In the genomic region with DNA sequence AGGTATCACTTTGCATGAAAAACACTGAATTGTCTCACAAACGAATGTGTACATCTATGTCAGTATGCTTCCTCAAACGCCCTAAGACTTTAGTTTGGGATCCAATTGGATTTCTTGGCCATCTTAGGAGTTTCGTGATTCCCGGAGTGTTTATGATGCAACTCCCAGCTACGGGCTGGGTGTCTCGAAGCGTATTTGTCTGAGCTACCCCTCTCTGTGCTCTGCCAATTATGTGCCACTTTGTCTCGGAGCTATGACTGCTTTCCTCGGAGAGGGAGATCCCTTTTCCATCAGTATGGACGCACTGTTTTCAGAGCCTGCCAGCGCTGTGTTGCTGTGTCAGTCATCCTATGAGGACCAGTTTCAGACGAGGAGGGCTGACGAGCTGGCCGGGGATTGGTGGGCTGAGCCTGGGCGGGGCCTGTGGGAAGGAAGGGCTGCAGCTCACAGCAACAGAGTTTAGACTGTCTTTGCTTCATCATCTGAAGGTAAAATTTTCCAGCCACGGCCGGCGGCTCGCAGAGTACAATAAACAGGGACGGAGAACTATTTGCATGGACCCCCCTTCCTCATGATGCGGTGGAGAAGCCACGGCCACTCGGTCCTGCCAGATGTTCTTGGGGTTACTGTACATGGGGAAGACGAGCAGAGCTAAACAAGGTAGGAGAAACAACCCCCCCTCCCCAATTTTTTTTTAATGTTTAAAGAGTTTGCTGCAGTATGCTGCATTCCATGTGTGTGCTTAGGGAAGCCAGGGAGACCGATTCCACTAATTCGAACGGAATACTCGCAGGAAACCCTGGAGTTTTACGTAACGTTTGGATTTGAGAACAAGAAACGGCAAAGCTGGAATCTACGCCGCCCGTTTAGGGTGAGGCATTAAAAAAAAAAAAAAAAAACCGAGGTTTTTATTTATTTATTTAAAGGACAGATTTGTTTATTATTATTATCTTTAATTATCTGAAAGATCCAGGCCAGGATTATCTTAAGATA, we compare ENCODE assay signal across 7 mouse cellular contexts. TPM values are rescaled to one million over a fixed set of nuclear protein-coding genes. Genes with fewer than 3 reads are reported as not detected.
DNase-seq lines count a peak whose midpoint lies in the region; ATAC-seq lines count a peak whose summit lies in the region.

A gene (plus strand): TSS at position 424 of the 993 bp plus-strand sequence.

- H3K9ac ChIP-seq in embryonic facial prominence, embryonic 11.5 days (replicated peaks; ENCODE audit: low read length) = peak within 1 kb of the TSS; percentile 63
- H3K9ac ChIP-seq in limb, embryonic 11.5 days (ENCODE audit: low read length) = peak within 1 kb of the TSS; percentile 74
- H3K9ac ChIP-seq in midbrain, embryonic 14.5 days (replicated peaks; ENCODE audit: low read length) = peak within 1 kb of the TSS; percentile 60

- no peaks in the 10 kb centered on the region for H3K9me3 ChIP-seq in embryonic facial prominence, embryonic 11.5 days (replicated peaks; ENCODE audit: control insufficient read depth, low read length)
- no peaks in the 10 kb centered on the region for H3K9me3 ChIP-seq in limb, embryonic 11.5 days (ENCODE audit: control insufficient read depth, low read length)
- H3K9me3 ChIP-seq in midbrain, embryonic 14.5 days (ENCODE audit: control insufficient read depth, low read length) = no peaks in the 10 kb centered on the region

- peak; percentile 98 for DNase-seq in adrenal gland, postnatal 14 days
- DNase-seq in embryonic facial prominence, embryonic 11.5 days (ENCODE audit: low spot score) = peak; percentile 94
- DNase-seq in kidney, adult 18-20 months = peak; percentile 94
- DNase-seq in limb, embryonic 11.5 days (ENCODE audit: low spot score) = peak; percentile 95
- DNase-seq in midbrain, embryonic 14.5 days = peak; percentile 96
- peak; percentile 87 to 89 for DNase-seq in spleen, adult 18-20 months

- H3K27ac ChIP-seq in embryonic facial prominence, embryonic 11.5 days (replicated peaks; ENCODE audit: low read depth, low read length) = peak within 1 kb of the TSS; percentile 73
- H3K27ac ChIP-seq in limb, embryonic 11.5 days (replicated peaks; ENCODE audit: low read depth, low read length) = peak within 1 kb of the TSS; percentile 85
- peak within 1 kb of the TSS; percentile 84 for H3K27ac ChIP-seq in midbrain, embryonic 14.5 days (replicated peaks; ENCODE audit: low read depth, low read length)

- peaks cover 2% of the 10 kb centered on the region for H3K4me1 ChIP-seq in embryonic facial prominence, embryonic 11.5 days (ENCODE audit: control insufficient read depth, insufficient read depth, low read length)
- H3K4me1 ChIP-seq in limb, embryonic 11.5 days (ENCODE audit: control insufficient read depth, insufficient read depth, low read length) = peaks cover 32% of the 10 kb centered on the region
- H3K4me1 ChIP-seq in midbrain, embryonic 14.5 days (ENCODE audit: control insufficient read depth, insufficient read depth, low read length) = peaks cover 34% of the 10 kb centered on the region

- no peaks in the 10 kb centered on the region for H3K36me3 ChIP-seq in embryonic facial prominence, embryonic 11.5 days (replicated peaks; ENCODE audit: control insufficient read depth, insufficient read depth, low read depth, low read length)
- no peaks in the 10 kb centered on the region for H3K36me3 ChIP-seq in limb, embryonic 11.5 days (ENCODE audit: control insufficient read depth, insufficient read depth, low read length)
- H3K36me3 ChIP-seq in midbrain, embryonic 14.5 days (ENCODE audit: control insufficient read depth, insufficient read depth, low read length) = no peaks in the 10 kb centered on the region

- under 1% methylated on average over 35 of the region's 35 CpGs for WGBS in embryonic facial prominence, embryonic 11.5 days
- 2% methylated on average over 34 of the region's 35 CpGs for WGBS in limb, embryonic 11.5 days
- WGBS in midbrain, embryonic 14.5 days = under 1% methylated on average over 35 of the region's 35 CpGs

- peak within 1 kb of the TSS; percentile 68 for H3K4me2 ChIP-seq in embryonic facial prominence, embryonic 11.5 days (ENCODE audit: low read depth, low read length)
- peak within 1 kb of the TSS; percentile 77 for H3K4me2 ChIP-seq in limb, embryonic 11.5 days (ENCODE audit: low read depth, severe bottlenecking)
- peak within 1 kb of the TSS; percentile 67 for H3K4me2 ChIP-seq in midbrain, embryonic 14.5 days (ENCODE audit: low read length)

- peak; percentile 97 for ATAC-seq in embryonic facial prominence, embryonic 11.5 days (replicated peaks; ENCODE audit: insufficient number of reproducible peaks, low FRiP score, low TSS enrichment, low read depth)
- ATAC-seq in granulocyte monocyte progenitor cell, adult 5-6 weeks (replicated peaks; ENCODE audit: poor library complexity, severe bottlenecking) = peak; percentile 64
- peak; percentile 96 for ATAC-seq in limb, embryonic 11.5 days (ENCODE audit: insufficient number of reproducible peaks, low FRiP score, low TSS enrichment, low read depth)
- peak; percentile 99 for ATAC-seq in midbrain, embryonic 14.5 days (ENCODE audit: low FRiP score, low TSS enrichment)

- H3K4me3 ChIP-seq in embryonic facial prominence, embryonic 11.5 days (ENCODE audit: low read depth, low read length) = peak within 1 kb of the TSS; percentile 51
- H3K4me3 ChIP-seq in limb, embryonic 11.5 days (ENCODE audit: low read depth, low read length) = peak within 1 kb of the TSS; percentile 65
- peak within 1 kb of the TSS; percentile 68 for H3K4me3 ChIP-seq in midbrain, embryonic 14.5 days (replicated peaks; ENCODE audit: low read depth, low read length)

- no peaks in the 10 kb centered on the region for H3K27me3 ChIP-seq in embryonic facial prominence, embryonic 11.5 days (ENCODE audit: control insufficient read depth, insufficient read depth, low read length)
- H3K27me3 ChIP-seq in limb, embryonic 11.5 days (ENCODE audit: control insufficient read depth, insufficient read depth, low read length) = no peaks in the 10 kb centered on the region
- H3K27me3 ChIP-seq in midbrain, embryonic 14.5 days (ENCODE audit: control insufficient read depth, insufficient read depth, low read length) = no peaks in the 10 kb centered on the region

RNA-seq across cellular contexts. Expression of the gene that starts here (rescaled TPM):
- 206 and 223 TPM in 2 replicates for total RNA-seq in adrenal gland, postnatal 14 days (2021)
- polyA plus RNA-seq in embryonic facial prominence, embryonic 11.5 days (2014; fragmentation: Nextera tagmentation; extraction: Ambion mirVana) = 74.3 and 76.0 TPM in 2 replicates
- total RNA-seq in granulocyte monocyte progenitor cell, adult 5-6 weeks (2014; fragmentation: Nextera tagmentation) = 55.0 and 74.3 TPM in 2 replicates
- 66.8 and 83.5 TPM in 2 replicates for total RNA-seq in granulocyte monocyte progenitor cell, adult 5-6 weeks (2017)
- polyA plus RNA-seq in limb, embryonic 11.5 days (2014; fragmentation: Nextera tagmentation; extraction: Ambion mirVana) = 62.1 and 64.9 TPM in 2 replicates
- 13.0 and 22.5 TPM in 2 replicates for polyA plus RNA-seq in midbrain, embryonic 14.5 days (2014; fragmentation: Nextera tagmentation; extraction: Ambion mirVana)

Comparison
In these comparisons a context has a peak if more than half of its experiments do, and no peak if none do; other contexts are left out.
1. Peak in every context shown above with its lines: DNase-seq, ATAC-seq, H3K4me3 ChIP-seq and H3K27ac ChIP-seq.